Mouse (Mus musculus): ENCODE data around the gene Mettl18. TPM values are rescaled to one million over a fixed set of nuclear protein-coding genes. Genes with fewer than 3 reads are reported as not detected.
A peak's percentile ranks its signal among the peaks of the same experiment; 100 is the strongest.
"Not testable (repeated sequence)": the region's sequence is repeated elsewhere in the genome, so short reads cannot be mapped to it uniquely, and the experiment has no call there.

The Mettl18 gene
- 1 to 10 TPM; 3.9 to 4.6 TPM for total RNA-seq (2021)
- 0.09 and 0.22 TPM in 2 replicates for polyA plus RNA-seq (2012; rRNA removed)
- long read RNA-seq, partial matches to known transcripts, result 0 of 5 reads
- long read RNA-seq, other reads (novel, unspliced or antisense), result 0 of 5 reads

GRCm38 (mm10) chr1:163994721-163995608, at the start of gene Mettl18, which contains the start of gene BC055324:
Gene Mettl18, plus strand, starts transcription at chr1:163994889.
Gene BC055324, minus strand, starts transcription at chr1:163994796.
- DNase-seq, result peak; percentile 92

GRCm38 (mm10) chr1:163953396-163953795, 41.3 kb upstream of the Mettl18 start:
- DNase-seq, result no peak

GRCm38 (mm10) chr1:163958036-163958435, 36.7 kb upstream of the Mettl18 start:
- DNase-seq, result no peak

GRCm38 (mm10) chr1:163964008-163964689, 30.5 kb upstream of the Mettl18 start:
- no peak for DNase-seq

DNA sequence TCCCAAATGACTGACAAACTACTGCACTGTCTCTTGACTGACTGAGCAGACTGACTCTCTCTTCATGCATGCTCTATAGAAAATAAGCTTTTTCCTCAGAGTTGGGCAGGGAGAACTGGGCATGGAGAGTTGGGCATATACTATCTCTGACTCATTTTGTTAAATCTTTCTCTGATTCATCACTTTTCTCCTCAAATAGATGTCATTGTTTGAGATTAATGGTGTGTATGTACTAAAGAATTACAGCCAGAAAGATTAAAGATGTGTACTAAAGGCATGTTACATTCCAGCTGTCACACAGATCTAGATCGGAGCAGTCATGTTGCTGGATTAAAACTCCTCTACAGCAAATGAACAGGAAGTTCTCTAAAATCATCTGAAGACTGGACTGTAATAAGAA, 20.2 kb upstream of the Mettl18 start:
- no peak for DNase-seq

DNA sequence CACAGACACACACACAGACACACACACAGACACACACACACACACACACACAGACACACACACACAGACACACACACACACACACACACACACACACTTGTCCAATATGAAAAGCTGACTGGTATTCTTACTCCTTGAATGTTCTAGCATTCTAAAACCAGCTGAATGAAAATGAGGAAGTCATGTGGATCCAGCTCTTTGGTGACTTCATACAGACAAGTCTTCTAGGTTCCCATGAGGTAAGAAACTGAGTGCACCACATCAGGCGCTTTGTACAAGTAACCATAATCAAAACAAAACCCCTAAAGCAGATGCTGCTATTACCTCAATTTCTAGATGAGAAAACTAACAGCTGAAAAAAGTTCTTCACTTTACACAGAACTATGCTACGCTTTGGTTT, 19.6 kb upstream of the Mettl18 start:
- no peak for DNase-seq

- DNase-seq, result no peak
Measured at GRCm38 (mm10) chr1:163976515-163976914, 18.2 kb upstream of the Mettl18 start.

- no peak for DNase-seq
Measured at GRCm38 (mm10) chr1:163992371-163992770, 2.3 kb upstream of the Mettl18 start.

- no peak for DNase-seq
Measured at GRCm38 (mm10) chr1:163994173-163994720, 442 bp upstream of the Mettl18 start.

GRCm38 (mm10) chr1:163995609-163995913, 872 bp downstream of the Mettl18 start:
- DNase-seq, result no peak

GRCm38 (mm10) chr1:164001831-164002452, 7.3 kb downstream of the Mettl18 start:
- no peak for DNase-seq

DNA sequence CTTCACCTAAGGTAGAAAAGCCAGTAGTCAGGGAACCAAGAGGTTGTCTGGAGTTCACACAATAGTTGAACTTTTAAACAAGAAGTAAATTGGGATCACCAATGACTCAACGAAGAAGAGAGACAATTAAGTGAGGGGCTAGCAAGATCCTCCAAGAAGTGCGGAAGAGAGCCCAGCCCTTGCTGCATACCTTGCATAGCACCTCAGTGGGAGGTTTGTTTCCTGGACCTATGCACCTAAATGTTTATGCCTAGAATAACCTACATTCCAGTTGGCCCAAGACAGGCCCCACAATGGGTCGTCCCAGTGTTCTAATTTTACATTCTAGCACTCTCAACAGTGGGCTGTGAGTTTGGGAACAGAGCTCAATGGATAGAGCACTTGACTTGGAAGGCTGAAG, 9.6 kb downstream of the Mettl18 start:
- DNase-seq, result no peak

- no peak for DNase-seq
Measured at GRCm38 (mm10) chr1:164009235-164009634, 14.5 kb downstream of the Mettl18 start.

DNA sequence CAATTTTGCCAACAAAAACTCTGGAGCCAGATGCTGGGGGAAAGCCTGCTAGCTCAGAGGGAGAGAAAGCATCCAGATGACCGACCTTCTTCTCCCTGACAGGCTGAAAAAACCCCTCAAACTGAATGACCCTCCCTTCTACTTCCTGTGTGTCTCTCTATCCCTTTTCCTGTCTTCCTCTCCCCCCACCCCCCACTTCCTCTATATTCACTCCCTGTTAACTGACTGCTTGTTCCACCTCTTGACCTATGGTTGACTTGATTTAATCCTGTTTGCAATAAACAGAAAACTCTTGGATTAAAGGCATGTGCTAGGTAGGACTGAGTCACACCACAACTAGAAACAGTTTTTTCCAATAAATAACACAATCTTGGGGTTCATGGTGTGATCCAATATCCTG, 19.9 kb downstream of the Mettl18 start:
- no peak for DNase-seq

DNA sequence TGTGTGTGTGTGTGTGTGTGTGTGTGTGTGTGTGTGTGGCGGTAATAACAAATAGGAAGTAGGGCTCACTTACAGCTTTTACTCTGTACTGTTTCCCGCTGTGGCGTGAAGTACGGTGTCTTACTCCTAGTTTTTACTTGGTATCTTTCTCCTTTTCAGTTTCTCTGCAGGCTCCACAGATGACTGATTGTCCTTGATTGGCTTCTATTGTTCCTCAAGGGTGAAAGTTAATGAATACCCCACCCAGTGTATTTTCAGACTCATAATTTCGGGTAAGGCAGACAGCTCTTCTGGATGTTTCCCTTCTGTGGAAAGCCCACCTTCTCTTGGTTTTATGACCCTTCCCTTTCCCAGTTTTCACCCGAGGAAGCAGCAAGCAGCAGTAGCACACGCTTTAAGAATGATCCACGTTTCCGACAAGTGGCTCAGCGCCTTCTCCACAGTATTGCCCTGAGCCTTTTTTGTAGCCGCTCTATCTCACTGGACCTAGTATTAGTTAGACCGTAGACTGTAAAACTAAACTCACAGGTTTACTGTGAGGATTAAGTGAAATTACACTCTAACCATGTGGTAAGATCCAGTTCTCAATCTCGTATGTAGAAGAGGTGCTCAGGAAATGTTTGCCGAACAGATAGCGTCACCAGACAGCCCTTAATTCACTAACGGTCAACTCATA, 23.7 kb downstream of the Mettl18 start:
- DNase-seq, result no peak

DNA sequence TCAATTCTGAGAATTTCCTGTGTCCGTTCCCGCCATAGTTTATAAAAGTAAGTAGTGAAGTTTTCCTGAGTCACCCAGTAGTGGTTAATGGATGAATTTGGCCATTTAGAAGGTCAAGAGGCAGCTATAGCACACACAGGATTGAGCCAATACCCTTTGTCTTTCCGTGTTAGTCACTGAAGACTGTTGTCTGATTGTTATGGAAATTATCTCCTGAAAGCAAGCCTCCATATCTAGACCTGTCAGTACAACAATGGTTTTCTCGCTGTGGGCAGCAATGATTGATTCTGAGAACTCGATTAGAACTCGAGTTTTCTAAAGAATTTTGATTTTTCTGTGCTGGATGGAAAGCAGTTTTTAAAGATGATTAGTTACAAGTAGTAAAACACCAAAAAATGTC, 25.1 kb downstream of the Mettl18 start:
- DNase-seq, result no peak

GRCm38 (mm10) chr1:164020746-164021145, 26.1 kb downstream of the Mettl18 start:
- not testable (repeated sequence) for DNase-seq

GRCm38 (mm10) chr1:164022106-164022505, 27.4 kb downstream of the Mettl18 start:
- DNase-seq, result not testable (repeated sequence)

DNA sequence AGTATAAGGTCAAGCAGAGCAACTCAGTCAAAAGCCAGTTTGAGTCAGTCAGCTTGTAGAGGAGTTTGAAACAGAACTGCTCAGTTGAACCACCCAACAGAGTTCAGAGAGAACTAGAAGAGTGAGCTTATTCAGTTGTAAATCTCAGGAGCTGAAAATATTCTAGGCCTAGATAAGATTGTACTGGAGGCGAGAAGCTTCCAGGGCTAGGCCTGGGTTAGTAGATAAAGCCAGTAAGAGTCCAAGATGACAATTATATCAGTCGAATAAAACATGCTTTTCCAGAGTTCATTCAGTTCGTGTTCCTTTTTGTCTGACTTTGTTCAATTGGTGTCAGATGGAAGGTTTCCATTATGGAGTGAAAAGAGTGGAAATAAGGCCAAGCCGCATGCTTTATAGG, 31.0 kb downstream of the Mettl18 start:
- DNase-seq, result no peak

- no peak for DNase-seq
Measured at GRCm38 (mm10) chr1:164027416-164027815, 32.7 kb downstream of the Mettl18 start.

DNA sequence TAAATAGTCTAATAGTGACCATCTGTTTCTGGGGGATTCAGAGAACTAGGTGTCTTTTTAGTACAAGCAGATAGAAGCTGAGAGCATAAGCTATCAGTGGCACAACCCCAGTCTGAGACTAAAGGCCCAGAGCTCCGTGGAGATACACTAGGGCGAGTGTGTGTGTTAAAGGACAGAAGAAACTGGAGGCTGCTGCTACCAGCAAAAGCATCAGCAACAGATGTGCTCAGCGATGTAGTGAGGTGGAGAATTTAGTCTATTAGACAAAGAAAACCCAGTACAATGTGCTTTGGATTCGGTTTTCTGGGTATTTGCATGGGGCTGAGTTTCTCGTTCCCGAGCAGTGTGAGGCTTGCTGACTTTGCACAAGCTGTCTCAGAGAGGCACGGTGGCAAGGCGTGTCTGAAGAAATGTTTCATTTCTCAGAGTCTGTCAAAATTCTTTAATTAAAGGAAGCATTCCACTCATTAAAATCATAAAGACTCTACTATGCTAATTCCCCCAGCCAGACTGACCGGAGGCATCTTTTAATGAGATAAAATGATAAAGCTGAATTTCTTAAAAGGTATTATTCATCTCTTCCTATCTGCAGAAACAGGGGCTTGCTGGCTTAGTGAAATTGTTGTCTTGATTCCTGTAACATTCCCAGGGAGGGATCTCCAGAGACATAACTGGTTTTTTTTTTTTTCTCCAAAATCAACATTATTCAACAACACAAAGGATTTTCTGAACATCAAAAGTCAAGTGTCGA, 45.9 kb downstream of the Mettl18 start:
- no peak for DNase-seq
